Mouse (Mus musculus) midbrain, postnatal 0 days (tissue): Measurements from ENCODE around the gene Ube2h. TPM values are rescaled to one million over a fixed set of nuclear protein-coding genes. Genes with fewer than 3 reads are reported as not detected.

Experiments
- ATAC-seq: fragments of 200-750 bp; cut with Nextera tagmentation; 2 replicates; pipeline ENCODE4 v1.8.0; 2017; ENCODE audit warnings: moderate number of reproducible peaks, mild to moderate bottlenecking, moderate TSS enrichment, moderate library complexity; ENCODE audit not compliant: low FRiP score
- DNase-seq: peaks from one replicate; pipeline ENCODE4 v3.0.0-alpha.2; 2015; ENCODE audit warnings: low spot score
- H3K27ac ChIP-seq: fragments of 300-500 bp; sonication (generic); 2 replicates; pipeline ENCODE4 v1.5.1; 2014; ENCODE audit warnings: low read depth, mild to moderate bottlenecking, low read length, mixed read lengths
- H3K27me3 ChIP-seq: fragments of 300-500 bp; sonication (generic); 2 replicates; pipeline ENCODE4 v1.6.1; 2014; ENCODE audit warnings: low read length, control low read depth, mixed read lengths; ENCODE audit not compliant: insufficient read depth
- H3K36me3 ChIP-seq: fragments of 300-500 bp; sonication (generic); 2 replicates; pipeline ENCODE4 v1.6.1; 2014; ENCODE audit warnings: low read length, control low read depth, mixed read lengths; ENCODE audit not compliant: insufficient read depth
- H3K4me1 ChIP-seq: fragments of 300-500 bp; sonication (generic); 2 replicates; pipeline ENCODE4 v1.6.1; 2014; ENCODE audit warnings: mild to moderate bottlenecking, control low read depth, antibody characterized with exemption, low read length, mixed read lengths; ENCODE audit not compliant: insufficient read depth
- H3K4me2 ChIP-seq: fragments of 300-500 bp; sonication (generic); 2 replicates; pipeline ENCODE4 v1.6.1; 2014; ENCODE audit warnings: low read depth, mild to moderate bottlenecking, low read length, mixed read lengths; ENCODE audit not compliant: poor library complexity, severe bottlenecking
- H3K4me3 ChIP-seq: fragments of 300-500 bp; sonication (generic); 2 replicates; pipeline ENCODE4 v1.5.1; 2014; ENCODE audit warnings: low read depth, mild to moderate bottlenecking, low read length, moderate library complexity
- H3K9ac ChIP-seq: fragments of 300-500 bp; sonication (generic); replicated peaks from 2 replicates; pipeline ENCODE4 v1.6.1; 2014; ENCODE audit warnings: mild to moderate bottlenecking, low read length, moderate library complexity, mixed read lengths; ENCODE audit not compliant: poor library complexity, severe bottlenecking
- H3K9me3 ChIP-seq: fragments of 300-500 bp; sonication (generic); 2 replicates; pipeline ENCODE4 v1.6.1; 2016; ENCODE audit warnings: low read length, control low read depth
- CTCF ChIP-seq: IDR thresholded peaks from 2 replicates; pipeline ENCODE4 v1.5.1; 2016; ENCODE audit warnings: antibody characterized with exemption, mild to moderate bottlenecking
- WGBS: fragments of 180-500 bp; shearing (Covaris S2); extraction: QIAGEN DNeasy Blood & Tissue Kit; methylation state at CpG from one replicate; pipeline ENCODE4 v1.1.7; 2014; 5-methylcytosine and 5-hydroxymethylcytosine counted together
- polyA plus RNA-seq: library from polyadenylated mRNA; unstranded; fragments of >200 nt; fragmentation: Nextera tagmentation; extraction: Ambion mirVana; gene quantifications from 2 replicates; pipeline ENCODE4 v1.2.1, GENCODE M21; 2015
- total RNA-seq: library from RNA; depleted of rRNA; stranded (reverse); fragments of >200 nt; gene quantifications from 2 replicates; pipeline ENCODE4 v1.2.3, GENCODE M21; 2014

Gene Ube2h
- total and polyA plus RNA-seq, 2 experiments from 2014 or later = 43.1 to 47.8 TPM

GRCm38 (mm10) chr6:30265402-30265801 lies 38.9 kb downstream of the Ube2h start:
- 0 out of 2 replicates have a peak overlapping the region, but pooled peaks have one; percentile 12 for H3K27ac ChIP-seq
- no peaks in the 10 kb centered on the region for H3K4me1 ChIP-seq
- H3K4me3 ChIP-seq = no peak overlapping the region
- WGBS = 86% methylated on average over 4 of the region's 4 CpGs
- TF ChIP-seq CTCF = no peak
- H3K4me2 ChIP-seq = no peak overlapping the region
- DNase-seq (no peak), ATAC-seq (no peak)
- no peak overlapping the region for H3K9ac ChIP-seq
- no peaks in the 10 kb centered on the region for H3K27me3 ChIP-seq
- no peaks in the 10 kb centered on the region for H3K9me3 ChIP-seq
- peaks cover 12% of the 10 kb centered on the region for H3K36me3 ChIP-seq

- H3K9me3 ChIP-seq = no peaks in the 10 kb centered on the region
- H3K27me3 ChIP-seq = no peaks in the 10 kb centered on the region
- ATAC-seq (no peak), DNase-seq (no peak)
- 71% methylated on average over 4 of the region's 4 CpGs for WGBS
- TF ChIP-seq CTCF = no peak
- H3K4me3 ChIP-seq = no peak overlapping the region
- peaks cover 30% of the 10 kb centered on the region for H3K36me3 ChIP-seq
- H3K9ac ChIP-seq = no peak overlapping the region
- H3K4me2 ChIP-seq = no peak overlapping the region
- H3K27ac ChIP-seq = no peak overlapping the region
- H3K4me1 ChIP-seq = no peaks in the 10 kb centered on the region
These were observed 41.3 kb downstream of the Ube2h start for GRCm38 (mm10) chr6:30263053-30263452.

DNA sequence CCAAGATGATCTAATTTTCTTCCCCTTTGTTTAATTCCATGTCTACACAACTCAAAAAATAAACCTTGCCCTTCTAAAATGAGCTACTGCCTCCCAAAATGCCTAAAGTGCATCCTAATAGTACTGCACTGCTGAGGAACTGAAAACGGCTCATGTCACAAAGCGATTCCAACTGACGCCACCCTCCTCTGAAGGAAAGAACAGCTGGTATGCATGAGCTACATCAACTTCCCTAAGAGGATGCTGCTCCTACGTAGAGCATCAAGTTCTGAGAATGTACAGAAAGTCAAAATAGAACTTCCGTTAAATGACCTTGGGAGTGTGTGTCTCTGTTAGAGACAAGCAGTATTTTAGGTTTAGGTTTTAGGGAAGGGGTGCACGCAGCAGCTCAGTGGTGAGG lies 45.1 kb downstream of the Ube2h start:
- Histone ChIP-seq H3K4me2 (no peak overlapping the region), H3K9me3 (no peaks in the 10 kb centered on the region), H3K27me3 (no peaks in the 10 kb centered on the region), H3K4me1 (no peaks in the 10 kb centered on the region), H3K4me3 (no peak overlapping the region), H3K36me3 (peaks cover 21% of the 10 kb centered on the region), H3K9ac (no peak overlapping the region), H3K27ac (no peak overlapping the region)
- 97% methylated on average over 6 of the region's 6 CpGs for WGBS
- ATAC-seq = no peak
- no peak for TF ChIP-seq CTCF
- no peak for DNase-seq

GRCm38 (mm10) chr6:30257962-30258361 lies 46.4 kb downstream of the Ube2h start:
- TF ChIP-seq CTCF = no peak
- H3K36me3 ChIP-seq = peaks cover 21% of the 10 kb centered on the region
- DNase-seq = no peak
- H3K27me3 ChIP-seq = no peaks in the 10 kb centered on the region
- H3K4me2 ChIP-seq = no peak overlapping the region
- no peaks in the 10 kb centered on the region for H3K4me1 ChIP-seq
- no peaks in the 10 kb centered on the region for H3K9me3 ChIP-seq
- no peak for ATAC-seq
- WGBS = 54% methylated on average over 1 of the region's 1 CpGs
- H3K4me3 ChIP-seq = no peak overlapping the region
- H3K27ac ChIP-seq = no peak overlapping the region
- no peak overlapping the region for H3K9ac ChIP-seq

GRCm38 (mm10) chr6:30255846-30256245 lies 48.5 kb downstream of the Ube2h start:
- H3K4me2 ChIP-seq = no peak overlapping the region
- DNase-seq = no peak
- H3K9me3 ChIP-seq = no peaks in the 10 kb centered on the region
- H3K27me3 ChIP-seq = no peaks in the 10 kb centered on the region
- no peak for ATAC-seq
- no peak for TF ChIP-seq CTCF
- H3K9ac ChIP-seq = no peak overlapping the region
- H3K36me3 ChIP-seq = peaks cover 25% of the 10 kb centered on the region; the same call in 1 of the 2 replicates
- H3K4me1 ChIP-seq = no peaks in the 10 kb centered on the region
- no peak overlapping the region for H3K27ac ChIP-seq
- no peak overlapping the region for H3K4me3 ChIP-seq
- WGBS = 90% methylated on average over 1 of the region's 1 CpGs

- H3K9ac ChIP-seq = no peak overlapping the region
- H3K36me3 ChIP-seq = peaks cover 6% of the 10 kb centered on the region; the same call in 1 of the 2 replicates
- no peak for TF ChIP-seq CTCF
- no peaks in the 10 kb centered on the region for H3K4me1 ChIP-seq
- no peaks in the 10 kb centered on the region for H3K27me3 ChIP-seq
- no peak for ATAC-seq
- DNase-seq = no peak
- 88% methylated on average over 5 of the region's 5 CpGs for WGBS
- no peak overlapping the region for H3K4me3 ChIP-seq
- H3K4me2 ChIP-seq = no peak overlapping the region
- H3K27ac ChIP-seq = no peak overlapping the region
- H3K9me3 ChIP-seq = no peaks in the 10 kb centered on the region
These were observed 51.9 kb downstream of the Ube2h start for GRCm38 (mm10) chr6:30252271-30253010.
